ENCODE assay signal across 8 mouse cellular contexts in genomic region chr10:78169281-78170042, GRCm38 (mm10). TPM values are rescaled to one million over a fixed set of nuclear protein-coding genes. Genes with fewer than 3 reads are reported as not detected.
DNase-seq lines count a peak whose midpoint lies in the region; ATAC-seq lines count a peak whose summit lies in the region.

Gene D10Jhu81e, minus strand, starts transcription at chr10:78169782.

- peaks cover 77% of the 10 kb centered on the region for H3K36me3 ChIP-seq in heart, embryonic 13.5 days
- H3K36me3 ChIP-seq in liver, embryonic 12.5 days: peaks cover 76% of the 10 kb centered on the region
- peaks cover 42% of the 10 kb centered on the region for H3K36me3 ChIP-seq in stomach, embryonic 15.5 days

- ATAC-seq in heart, embryonic 13.5 days (ENCODE audit: extremely low read depth, insufficient number of reproducible peaks, low FRiP score, low TSS enrichment): peak; percentile 93
- ATAC-seq in liver, embryonic 12.5 days: peak; percentile 97
- peak; percentile 97 for ATAC-seq in stomach, embryonic 15.5 days (ENCODE audit: insufficient read depth, low FRiP score, low read depth)

- H3K4me3 ChIP-seq in brown adipose tissue, adult 24 weeks (ENCODE audit: insufficient read depth, low read depth, low read length): peak within 1 kb of the TSS; percentile 88
- peak within 1 kb of the TSS; percentile 92 for H3K4me3 ChIP-seq in heart, embryonic 13.5 days
- peak within 1 kb of the TSS; percentile 82 for H3K4me3 ChIP-seq in liver, embryonic 12.5 days
- H3K4me3 ChIP-seq in stomach, embryonic 15.5 days (replicated peaks): peak within 1 kb of the TSS; percentile 96

- H3K4me1 ChIP-seq in brown adipose tissue, adult 24 weeks (ENCODE audit: control insufficient read depth, insufficient read depth, insufficient read length, low read length): peaks cover 6% of the 10 kb centered on the region; the same call in 1 of the 2 replicates
- peaks cover 19% of the 10 kb centered on the region for H3K4me1 ChIP-seq in heart, embryonic 13.5 days
- peaks cover 33% of the 10 kb centered on the region for H3K4me1 ChIP-seq in liver, embryonic 12.5 days
- peaks cover 13% of the 10 kb centered on the region for H3K4me1 ChIP-seq in stomach, embryonic 15.5 days

- H3K9me3 ChIP-seq in heart, embryonic 13.5 days: no peaks in the 10 kb centered on the region
- H3K9me3 ChIP-seq in liver, embryonic 12.5 days (replicated peaks): no peaks in the 10 kb centered on the region
- H3K9me3 ChIP-seq in stomach, embryonic 15.5 days: no peaks in the 10 kb centered on the region

- peak within 1 kb of the TSS; percentile 94 for H3K4me2 ChIP-seq in heart, embryonic 13.5 days
- H3K4me2 ChIP-seq in liver, embryonic 12.5 days: peak within 1 kb of the TSS; percentile 95
- peak within 1 kb of the TSS; percentile 91 for H3K4me2 ChIP-seq in stomach, embryonic 15.5 days

- no peaks in the 10 kb centered on the region for H3K27me3 ChIP-seq in heart, embryonic 13.5 days (replicated peaks)
- H3K27me3 ChIP-seq in liver, embryonic 12.5 days (replicated peaks): no peaks in the 10 kb centered on the region
- no peaks in the 10 kb centered on the region for H3K27me3 ChIP-seq in stomach, embryonic 15.5 days (replicated peaks)

- peak; percentile 100 for DNase-seq in CD4-positive, CD25-positive, alpha-beta regulatory T cell, adult 2 months (ENCODE audit: low read depth, low spot score)
- DNase-seq in fat pad, adult 2 months (ENCODE audit: extremely low read depth, low read depth, low spot score): peak; percentile 68
- peak; percentile 100 for DNase-seq in kidney, postnatal 10 days
- DNase-seq in natural killer cell, adult 2 months (ENCODE audit: low spot score in 2 of 2): peak; percentile 99 to 100

- WGBS in heart, embryonic 13.5 days: 2% methylated on average over 50 of the region's 50 CpGs
- 1% methylated on average over 50 of the region's 50 CpGs for WGBS in liver, embryonic 12.5 days (ENCODE audit: insufficient replicate concordance)
- 1% methylated on average over 50 of the region's 50 CpGs for WGBS in stomach, embryonic 15.5 days

- peak within 1 kb of the TSS; percentile 96 for H3K9ac ChIP-seq in heart, embryonic 13.5 days
- peak within 1 kb of the TSS; percentile 82 for H3K9ac ChIP-seq in liver, embryonic 12.5 days
- H3K9ac ChIP-seq in stomach, embryonic 15.5 days: peak within 1 kb of the TSS; percentile 92

- H3K27ac ChIP-seq in brown adipose tissue, adult 24 weeks (replicated peaks; ENCODE audit: low read depth, low read length): peak within 1 kb of the TSS; percentile 62
- H3K27ac ChIP-seq in heart, embryonic 13.5 days (replicated peaks): peak within 1 kb of the TSS; percentile 81
- peak within 1 kb of the TSS; percentile 78 for H3K27ac ChIP-seq in liver, embryonic 12.5 days
- H3K27ac ChIP-seq in stomach, embryonic 15.5 days: peak within 1 kb of the TSS; percentile 65

RNA-seq across cellular contexts. Expression of gene D10Jhu81e, which starts in this region (rescaled TPM):
- polyA plus RNA-seq in brown adipose tissue, adult 24 weeks (2012; ENCODE audit: insufficient read depth, insufficient read length, missing spikeins): 403 and 476 TPM in 2 replicates
- 46.2 and 48.3 TPM in 2 replicates for polyA plus RNA-seq in heart, embryonic 13.5 days (2015; fragmentation: Nextera tagmentation; extraction: Ambion mirVana)
- polyA plus RNA-seq in liver, embryonic 12.5 days (2016; fragmentation: Nextera tagmentation; extraction: Ambion mirVana): 17.1 and 19.4 TPM in 2 replicates
- polyA plus RNA-seq in stomach, embryonic 15.5 days (2015; fragmentation: Nextera tagmentation; extraction: Ambion mirVana): 32.7 and 40.2 TPM in 2 replicates

Comparison
In these comparisons a context has a peak if more than half of its experiments do, and no peak if none do; other contexts are left out.
1. Peak in every context shown above with its lines: DNase-seq, ATAC-seq, H3K4me3 ChIP-seq and H3K27ac ChIP-seq.